Mouse (Mus musculus) cerebellum, postnatal 36 days (tissue): ENCODE data around the gene Nos1.

ENCODE experiments used
- DNase-seq, 2 experiments: peaks; one replicate each; pipeline ENCODE4 v3.0.0; 2021 to 2022; ENCODE audit warnings: mixed read lengths in 2 of 2

The Nos1 gene

GRCm38 (mm10) chr5:117780681-117781080, at the start of gene Nos1:
Gene Nos1, plus strand, starts transcription at chr5:117781032.
- no peak for DNase-seq

GRCm38 (mm10) chr5:117731311-117731710, 49.5 kb upstream of the Nos1 start:
- DNase-seq: no peak

GRCm38 (mm10) chr5:117744654-117745178, 36.1 kb upstream of the Nos1 start:
- no peak for DNase-seq

GRCm38 (mm10) chr5:117749353-117749752, 31.5 kb upstream of the Nos1 start:
- DNase-seq: no peak

- no peak for DNase-seq
Measured at GRCm38 (mm10) chr5:117757696-117758482, 22.9 kb upstream of the Nos1 start.

- peak in 1 of 2 experiments; percentile 12 for DNase-seq
Measured at GRCm38 (mm10) chr5:117761181-117761832, 19.5 kb upstream of the Nos1 start.

- peak; percentile 14 to 16 for DNase-seq
Measured at GRCm38 (mm10) chr5:117764496-117764895, 16.3 kb upstream of the Nos1 start.

GRCm38 (mm10) chr5:117779175-117779574, 1.7 kb upstream of the Nos1 start:
- DNase-seq: peak; percentile 5 to 18

GRCm38 (mm10) chr5:117781178-117781577, 346 bp downstream of the Nos1 start:
- no peak for DNase-seq

- no peak for DNase-seq
Measured at GRCm38 (mm10) chr5:117790071-117790470, 9.2 kb downstream of the Nos1 start.

GRCm38 (mm10) chr5:117791875-117792274, 11.0 kb downstream of the Nos1 start:
- DNase-seq: no peak

GRCm38 (mm10) chr5:117800849-117801248, 20.0 kb downstream of the Nos1 start:
- DNase-seq: no peak

GRCm38 (mm10) chr5:117802071-117802521, 21.3 kb downstream of the Nos1 start:
- peak; percentile 30 to 41 for DNase-seq

- no peak for DNase-seq
Measured at GRCm38 (mm10) chr5:117803551-117803950, 22.7 kb downstream of the Nos1 start.

- no peak for DNase-seq
Measured at GRCm38 (mm10) chr5:117810930-117811329, 30.1 kb downstream of the Nos1 start.

GRCm38 (mm10) chr5:117818800-117819199, 38.0 kb downstream of the Nos1 start:
- DNase-seq: no peak

- DNase-seq: no peak
Measured at GRCm38 (mm10) chr5:117820445-117820844, 39.6 kb downstream of the Nos1 start.

- no peak for DNase-seq
Measured at GRCm38 (mm10) chr5:117823811-117824210, 43.0 kb downstream of the Nos1 start.

GRCm38 (mm10) chr5:117824486-117824885, 43.7 kb downstream of the Nos1 start:
- no peak for DNase-seq

- DNase-seq: no peak
Measured at GRCm38 (mm10) chr5:117825336-117825735, 44.5 kb downstream of the Nos1 start.

GRCm38 (mm10) chr5:117827366-117827765, 46.5 kb downstream of the Nos1 start:
- no peak for DNase-seq

GRCm38 (mm10) chr5:117836930-117837329, 56.1 kb downstream of the Nos1 start:
- DNase-seq: peak; percentile 83 to 89

- DNase-seq: no peak
Measured at GRCm38 (mm10) chr5:117837731-117838130, 56.9 kb downstream of the Nos1 start.

GRCm38 (mm10) chr5:117839501-117839900, 58.7 kb downstream of the Nos1 start:
- DNase-seq: no peak
